Mouse (Mus musculus) stomach, embryonic 16.5 days (tissue): ENCODE measurements at regions not wholly inside any gene's neighbourhood (a gene's known extent, or its start where the extent isn't known, plus 50 kb on each side); places are given as distances from the start of the nearest gene placed in this dataset.

ENCODE experiments used
- ATAC-seq: fragments of 200-750 bp; cut with Nextera tagmentation; 2 replicates; pipeline ENCODE4 v1.8.0; 2017; ENCODE audit warnings: moderate number of reproducible peaks, moderate TSS enrichment; ENCODE audit not compliant: insufficient read depth, low FRiP score
- H3K27ac ChIP-seq: fragments of 300-500 bp; sonication (generic); 2 replicates; pipeline ENCODE4 v1.5.1; 2014; ENCODE audit warnings: low read length
- H3K27me3 ChIP-seq: fragments of 300-500 bp; sonication (generic); 2 replicates; pipeline ENCODE4 v1.6.1; 2014; ENCODE audit warnings: low read length, control low read depth, mixed read lengths; ENCODE audit not compliant: control insufficient read depth, insufficient read depth
- H3K36me3 ChIP-seq: fragments of 300-500 bp; sonication (generic); 2 replicates; pipeline ENCODE4 v1.6.1; 2014; ENCODE audit warnings: low read length; ENCODE audit not compliant: control insufficient read depth, insufficient read depth
- H3K4me1 ChIP-seq: fragments of 300-500 bp; sonication (generic); 2 replicates; pipeline ENCODE4 v1.6.1; 2014; ENCODE audit warnings: low read length, control low read depth, mixed read lengths; ENCODE audit not compliant: control insufficient read depth, insufficient read depth
- H3K4me2 ChIP-seq: fragments of 300-500 bp; sonication (generic); 2 replicates; pipeline ENCODE4 v1.6.1; 2014; ENCODE audit warnings: low read depth, low read length, mixed read lengths
- H3K4me3 ChIP-seq: fragments of 300-500 bp; sonication (generic); replicated peaks from 2 replicates; pipeline ENCODE4 v1.5.1; 2014; ENCODE audit warnings: mild to moderate bottlenecking, low read length
- H3K9ac ChIP-seq: fragments of 300-500 bp; sonication (generic); 2 replicates; pipeline ENCODE4 v1.6.1; 2014; ENCODE audit warnings: low read length
- H3K9me3 ChIP-seq: fragments of 300-500 bp; sonication (generic); replicated peaks from 2 replicates; pipeline ENCODE4 v1.6.1; 2016; ENCODE audit warnings: low read length, control low read depth; ENCODE audit not compliant: control insufficient read depth
- WGBS: fragments of 180-500 bp; shearing (Covaris S2); extraction: QIAGEN DNeasy Blood & Tissue Kit; methylation state at CpG from one replicate; pipeline ENCODE4 v1.1.7; 2014; 5-methylcytosine and 5-hydroxymethylcytosine counted together

DNA sequence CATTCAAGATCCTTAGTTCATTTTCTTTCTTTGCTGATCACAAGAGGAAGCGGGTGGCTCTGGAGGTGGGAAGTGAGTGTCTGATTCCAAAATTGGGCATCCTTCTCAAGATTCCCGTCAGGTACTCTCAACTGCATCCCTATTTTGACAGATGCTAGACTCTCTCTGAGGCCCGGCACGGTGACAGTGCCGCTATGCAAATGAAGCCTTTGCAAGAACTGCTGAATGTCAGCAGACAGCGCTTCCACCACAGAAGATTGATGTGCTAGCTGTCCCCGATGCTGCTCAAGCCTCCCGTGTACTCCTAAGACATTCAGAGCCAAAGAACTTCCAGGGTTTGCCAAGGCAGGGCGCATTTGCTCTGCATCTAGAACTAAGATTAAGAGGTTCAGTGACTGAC, 50.9 kb upstream of the Cpne4 start:
- Histone ChIP-seq H3K9ac (no peak overlapping the region), H3K27me3 (no peaks in the 10 kb centered on the region), H3K36me3 (no peaks in the 10 kb centered on the region), H3K9me3 (no peaks in the 10 kb centered on the region), H3K4me1 (no peaks in the 10 kb centered on the region), H3K4me2 (no peak overlapping the region), H3K4me3 (no peak overlapping the region), H3K27ac (no peak overlapping the region)
- 64% methylated on average over 9 of the region's 9 CpGs for WGBS
- ATAC-seq = no peak

- Histone ChIP-seq H3K36me3 (no peaks in the 10 kb centered on the region), H3K27me3 (no peaks in the 10 kb centered on the region), H3K9ac (no peak overlapping the region), H3K4me1 (no peaks in the 10 kb centered on the region), H3K9me3 (no peaks in the 10 kb centered on the region), H3K4me2 (no peak overlapping the region), H3K4me3 (no peak overlapping the region), H3K27ac (no peak overlapping the region)
- ATAC-seq = no peak
Measured at GRCm38 (mm10) chr9:104490696-104491095, 56.4 kb upstream of the Cpne4 start.

- Histone ChIP-seq H3K27ac (no peak overlapping the region), H3K36me3 (no peaks in the 10 kb centered on the region), H3K4me3 (no peak overlapping the region), H3K9me3 (no peaks in the 10 kb centered on the region), H3K4me1 (no peaks in the 10 kb centered on the region), H3K9ac (no peak overlapping the region), H3K4me2 (no peak overlapping the region), H3K27me3 (no peaks in the 10 kb centered on the region)
- no peak for ATAC-seq
- WGBS = 47% methylated on average over 6 of the region's 6 CpGs
Measured at GRCm38 (mm10) chr9:104489383-104489782, 57.7 kb upstream of the Cpne4 start.

DNA sequence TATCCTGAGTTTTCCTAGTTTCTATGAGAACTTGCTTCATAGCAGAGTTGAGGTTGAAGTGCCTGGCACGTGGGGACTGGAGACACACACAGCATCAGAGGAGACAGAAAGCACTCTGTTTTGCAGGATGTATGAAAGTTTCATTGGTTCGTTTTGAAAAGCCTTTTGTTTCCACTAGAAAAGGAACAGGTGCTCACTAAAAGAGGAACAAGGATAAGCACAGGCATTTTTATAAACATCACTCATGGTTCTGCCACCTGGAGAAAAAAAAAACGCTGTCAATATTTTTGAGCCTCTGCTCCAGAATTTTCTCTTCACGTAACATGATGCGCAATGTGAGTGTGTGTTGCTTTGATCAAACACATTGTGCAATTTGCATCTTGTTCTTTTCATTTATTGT, 64.6 kb upstream of the Cpne4 start:
- no peaks in the 10 kb centered on the region for H3K27me3 ChIP-seq
- no peak overlapping the region for H3K9ac ChIP-seq

DNA sequence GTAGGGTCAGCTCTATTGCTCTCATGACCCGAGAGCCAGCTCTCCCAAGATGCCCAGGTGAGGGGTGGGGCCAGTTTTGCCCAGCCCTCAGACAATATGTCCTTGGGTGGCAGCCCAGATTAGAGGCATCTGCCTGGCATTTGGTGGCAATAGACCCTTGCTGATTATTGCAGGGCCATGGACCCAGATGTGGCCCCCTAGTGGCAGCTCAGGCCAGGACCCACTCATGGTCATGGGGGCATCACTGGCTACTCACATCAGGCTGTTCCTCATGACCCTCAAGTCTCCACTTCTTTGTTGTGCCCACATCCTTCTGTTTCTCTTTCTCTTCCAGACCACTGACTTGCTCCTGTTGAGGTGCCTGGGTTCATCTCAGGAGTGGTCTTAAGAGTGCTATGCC, 66.4 kb upstream of the Cpne4 start:
- Histone ChIP-seq H3K27me3 (no peaks in the 10 kb centered on the region), H3K9ac (no peak overlapping the region), H3K36me3 (no peaks in the 10 kb centered on the region), H3K4me3 (no peak overlapping the region), H3K27ac (no peak overlapping the region), H3K9me3 (no peaks in the 10 kb centered on the region), H3K4me2 (no peak overlapping the region), H3K4me1 (no peaks in the 10 kb centered on the region)
- 64% methylated on average over 1 of the region's 1 CpGs for WGBS
- ATAC-seq = no peak

More for the DNA sequence above, 64.6 kb upstream of the Cpne4 start:
- Histone ChIP-seq H3K27ac (no peak overlapping the region), H3K4me2 (no peak overlapping the region), H3K36me3 (no peaks in the 10 kb centered on the region), H3K4me1 (no peaks in the 10 kb centered on the region), H3K9me3 (no peaks in the 10 kb centered on the region), H3K4me3 (no peak overlapping the region)
- no peak for ATAC-seq
- WGBS = 61% methylated on average over 5 of the region's 5 CpGs

DNA sequence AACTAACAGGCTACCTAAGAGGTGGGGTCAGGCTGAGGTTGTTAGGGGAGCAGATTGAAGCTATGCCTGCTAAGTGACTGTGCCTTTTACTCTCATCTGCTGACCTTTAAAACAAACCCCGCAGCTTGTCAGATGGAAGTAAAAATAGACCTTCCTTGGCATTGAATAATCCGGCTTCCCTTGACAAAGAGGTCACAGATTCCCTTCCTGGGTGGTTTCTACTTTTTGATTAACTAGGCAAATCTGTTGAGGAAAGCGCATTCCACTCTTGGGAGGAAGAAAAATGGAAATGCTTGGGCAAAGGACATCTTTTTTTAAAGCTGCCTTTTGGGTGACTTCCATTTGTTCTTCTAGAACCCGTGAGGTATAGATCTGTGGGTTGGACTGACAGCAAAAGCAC, 72.3 kb upstream of the Cpne4 start:
- Histone ChIP-seq H3K9me3 (no peaks in the 10 kb centered on the region), H3K4me2 (no peak overlapping the region), H3K9ac (no peak overlapping the region), H3K4me1 (no peaks in the 10 kb centered on the region), H3K36me3 (no peaks in the 10 kb centered on the region), H3K27me3 (no peaks in the 10 kb centered on the region), H3K27ac (no peak overlapping the region), H3K4me3 (no peak overlapping the region)
- WGBS = 57% methylated on average over 4 of the region's 4 CpGs
- ATAC-seq = no peak

DNA sequence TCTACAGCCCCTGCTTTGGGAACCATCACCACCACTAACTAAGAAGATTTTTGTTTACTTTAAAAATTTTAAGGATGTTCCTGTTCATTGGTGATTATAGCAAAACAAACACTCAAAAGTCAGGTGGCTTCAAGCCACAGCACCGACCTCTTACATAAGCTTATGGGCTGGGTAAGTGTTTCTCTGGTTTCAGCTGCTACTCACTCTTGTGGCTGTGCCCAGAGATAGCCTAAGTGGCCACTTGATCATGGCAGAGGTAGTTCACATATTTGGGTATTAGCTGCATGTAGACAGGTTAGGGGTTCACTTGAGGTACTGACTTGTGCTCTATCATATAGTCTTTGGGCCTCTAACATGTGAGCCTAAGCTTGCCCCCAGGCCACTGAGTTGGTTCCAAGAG, 79.8 kb upstream of the Cpne4 start:
- Histone ChIP-seq H3K27me3 (no peaks in the 10 kb centered on the region), H3K27ac (no peak overlapping the region), H3K36me3 (no peaks in the 10 kb centered on the region), H3K4me3 (no peak overlapping the region), H3K4me1 (no peaks in the 10 kb centered on the region), H3K9ac (no peak overlapping the region), H3K4me2 (no peak overlapping the region), H3K9me3 (no peaks in the 10 kb centered on the region)
- 68% methylated on average over 1 of the region's 1 CpGs for WGBS
- no peak for ATAC-seq

- no peak overlapping the region for H3K9ac ChIP-seq
- no peak overlapping the region for H3K27ac ChIP-seq
- H3K36me3 ChIP-seq = no peaks in the 10 kb centered on the region
- H3K4me2 ChIP-seq = no peak overlapping the region
- no peak overlapping the region for H3K4me3 ChIP-seq
- H3K27me3 ChIP-seq = no peaks in the 10 kb centered on the region
- WGBS = 78% methylated on average over 4 of the region's 4 CpGs
- no peak for ATAC-seq
- H3K4me1 ChIP-seq = no peaks in the 10 kb centered on the region
- no peaks in the 10 kb centered on the region for H3K9me3 ChIP-seq
Measured at GRCm38 (mm10) chr9:104463701-104464100, 83.4 kb upstream of the Cpne4 start.

DNA sequence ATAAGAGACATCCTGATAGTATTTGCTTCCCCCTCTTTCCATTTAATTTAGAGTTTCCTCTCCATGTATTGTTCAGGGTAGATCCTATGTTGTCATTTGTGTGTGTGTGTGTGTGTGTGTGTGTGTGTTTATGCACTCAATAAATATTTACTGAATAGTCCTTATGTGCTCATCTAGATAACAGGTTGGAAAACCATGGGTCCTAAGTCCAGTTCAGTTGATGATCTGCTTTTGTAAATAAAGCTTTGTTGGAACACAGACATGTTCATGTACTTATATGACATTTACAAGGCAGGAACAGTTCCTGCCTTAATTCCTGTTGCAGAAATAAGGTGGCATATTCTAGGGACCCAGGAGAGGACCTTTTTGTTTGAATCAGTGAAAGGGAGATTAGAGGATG, 87.0 kb upstream of the Cpne4 start:
- no peaks in the 10 kb centered on the region for H3K4me1 ChIP-seq
- no peaks in the 10 kb centered on the region for H3K9me3 ChIP-seq
- H3K4me2 ChIP-seq = no peak overlapping the region
- H3K27me3 ChIP-seq = no peaks in the 10 kb centered on the region
- H3K36me3 ChIP-seq = no peaks in the 10 kb centered on the region
- H3K4me3 ChIP-seq = no peak overlapping the region
- no peak overlapping the region for H3K27ac ChIP-seq
- no peak overlapping the region for H3K9ac ChIP-seq
- no peak for ATAC-seq

DNA sequence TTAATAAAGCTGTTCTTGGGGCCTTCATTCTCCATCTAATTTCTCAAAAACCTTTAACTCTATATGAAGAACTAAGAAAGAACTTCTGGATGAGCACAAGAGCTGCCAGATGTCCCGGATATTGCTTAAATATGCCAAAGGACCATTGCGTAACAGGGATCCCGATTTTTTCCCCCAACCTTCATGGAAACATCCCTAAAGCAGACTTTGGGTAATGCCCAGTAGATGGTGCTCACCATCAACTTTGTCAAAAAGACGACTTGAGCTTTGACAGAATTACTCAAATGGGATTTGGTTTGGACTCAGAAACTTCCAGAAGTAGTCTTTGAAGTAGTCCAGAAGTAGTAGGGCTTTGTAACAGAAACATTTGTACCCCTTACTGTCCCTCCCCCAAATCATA, 89.5 kb upstream of the Cpne4 start:
- Histone ChIP-seq H3K9ac (no peak overlapping the region), H3K27me3 (no peaks in the 10 kb centered on the region), H3K9me3 (no peaks in the 10 kb centered on the region), H3K27ac (no peak overlapping the region), H3K4me3 (no peak overlapping the region), H3K4me2 (no peak overlapping the region), H3K4me1 (no peaks in the 10 kb centered on the region), H3K36me3 (no peaks in the 10 kb centered on the region)
- WGBS = 30% methylated on average over 4 of the region's 4 CpGs
- ATAC-seq = no peak
